Mouse (Mus musculus): ENCODE measurements around the gene Fxyd3. TPM values are rescaled to one million over a fixed set of nuclear protein-coding genes. Genes with fewer than 3 reads are reported as not detected.

Fxyd3 gene
- polyA plus RNA-seq, 1 experiment: 34.7 TPM

DNA sequence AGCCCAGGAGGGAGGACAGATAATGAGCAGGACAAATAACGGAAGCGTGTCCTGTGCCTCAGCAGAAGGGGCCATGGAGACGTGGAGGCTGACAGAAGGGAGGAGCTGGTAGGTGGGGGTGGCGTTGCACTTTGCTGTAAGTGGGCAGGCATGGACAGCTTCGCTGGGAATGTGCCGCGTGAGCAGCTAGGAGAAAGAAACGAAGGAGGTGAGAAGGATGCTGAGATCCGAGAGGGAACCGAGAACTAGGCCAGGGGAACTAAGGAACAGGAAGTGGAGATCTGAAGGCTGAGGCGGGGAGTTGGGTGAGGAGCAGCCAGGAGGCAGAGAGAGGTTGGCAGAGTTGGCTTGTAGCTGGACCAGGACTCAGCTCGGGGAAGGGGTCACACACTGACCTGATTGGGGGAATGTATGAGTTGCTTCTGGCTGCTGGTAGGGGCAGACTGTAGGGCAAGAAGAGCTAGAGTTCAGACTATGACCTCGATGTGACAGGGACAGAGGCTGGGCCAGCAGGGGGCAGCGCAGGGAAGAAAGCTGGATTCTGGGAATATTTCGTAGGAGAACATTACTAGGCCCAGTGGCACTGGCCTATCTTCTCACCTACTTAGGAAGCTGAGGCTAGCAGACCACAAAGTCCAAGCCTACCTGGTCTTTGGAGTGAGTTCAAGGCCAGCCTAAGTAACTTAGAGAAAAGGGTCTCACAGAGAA lies 28.7 kb upstream of the Fxyd3 start:
- H3K4me3 ChIP-seq (ENCODE audit: control insufficient read depth, insufficient read depth, low read length): no peak overlapping the region
- TF ChIP-seq CTCF (IDR thresholded peaks at IDR 0.05; ENCODE audit: borderline replicate concordance, control insufficient read depth, extremely low read depth, insufficient read depth, low read length, poor library complexity) (peak; percentile 74; the same call in 1 of the 2 replicates), POLR2A (IDR thresholded peaks at IDR 0.05; ENCODE audit: control insufficient read depth, extremely low read depth, insufficient read depth, low read length, poor library complexity) (no peak)
- no peaks in the 10 kb centered on the region for H3K36me3 ChIP-seq (ENCODE audit: control insufficient read depth, insufficient read depth, low read length)
- DNase-seq: peak; percentile 35
- peaks cover 14% of the 10 kb centered on the region for H3K4me1 ChIP-seq (replicated peaks; ENCODE audit: control insufficient read depth, insufficient read depth, low read length)
- no peaks in the 10 kb centered on the region for H3K27me3 ChIP-seq (ENCODE audit: control insufficient read depth, insufficient read depth, low read length)
- no peak overlapping the region for H3K27ac ChIP-seq (ENCODE audit: control insufficient read depth, insufficient read depth, low read length)
- 67% methylated on average over 15 of the region's 15 CpGs for WGBS

DNA sequence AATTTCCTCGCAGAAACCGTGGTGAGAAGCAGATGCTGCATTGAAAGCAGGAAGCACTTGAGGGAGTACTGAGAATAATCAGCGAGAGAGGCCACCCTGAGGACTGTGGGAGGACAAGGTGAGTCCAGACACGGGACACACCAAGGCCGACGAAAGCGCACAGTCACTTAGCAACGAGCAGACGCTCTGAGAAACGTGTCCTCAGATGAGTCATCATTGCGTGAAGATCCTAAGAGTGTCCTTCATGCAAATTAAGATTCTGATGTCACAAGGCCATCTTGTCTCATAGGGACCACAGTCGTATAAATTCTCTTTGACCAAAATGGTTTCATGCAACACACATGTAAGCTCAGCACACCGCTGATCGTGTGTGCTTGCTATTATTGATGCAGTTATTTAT lies 24.3 kb upstream of the Fxyd3 start:
- Histone ChIP-seq H3K27ac (ENCODE audit: control insufficient read depth, insufficient read depth, low read length) (no peak overlapping the region), H3K36me3 (ENCODE audit: control insufficient read depth, insufficient read depth, low read length) (no peaks in the 10 kb centered on the region), H3K4me3 (ENCODE audit: control insufficient read depth, insufficient read depth, low read length) (no peak overlapping the region), H3K4me1 (replicated peaks; ENCODE audit: control insufficient read depth, insufficient read depth, low read length) (peaks cover 5% of the 10 kb centered on the region), H3K27me3 (ENCODE audit: control insufficient read depth, insufficient read depth, low read length) (no peaks in the 10 kb centered on the region)
- 46% methylated on average over 14 of the region's 14 CpGs for WGBS
- no peak for DNase-seq
- TF ChIP-seq POLR2A (IDR thresholded peaks at IDR 0.05; ENCODE audit: control insufficient read depth, extremely low read depth, insufficient read depth, low read length, poor library complexity) (no peak), CTCF (IDR thresholded peaks at IDR 0.05; ENCODE audit: borderline replicate concordance, control insufficient read depth, extremely low read depth, insufficient read depth, low read length, poor library complexity) (no peak)

DNA sequence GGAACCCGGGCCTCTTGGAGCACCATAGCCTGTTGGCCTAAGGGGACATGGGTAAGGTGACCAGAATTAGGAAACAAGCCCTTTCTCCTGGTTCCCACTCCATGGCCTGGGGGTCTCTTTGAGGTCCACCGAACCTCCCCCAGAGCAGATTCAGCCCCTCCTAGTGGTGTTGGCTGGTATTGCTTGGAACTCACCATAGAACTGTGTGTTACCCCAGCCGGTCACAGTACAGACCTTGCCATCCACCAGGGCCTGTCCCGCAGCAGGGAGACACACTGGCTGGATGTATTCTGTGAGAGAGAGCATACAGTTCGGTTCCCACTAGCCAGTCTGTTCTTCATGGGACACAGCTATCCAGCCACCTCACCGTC lies 23.1 kb upstream of the Fxyd3 start:
- Histone ChIP-seq H3K27ac (ENCODE audit: control insufficient read depth, insufficient read depth, low read length) (no peak overlapping the region), H3K4me3 (ENCODE audit: control insufficient read depth, insufficient read depth, low read length) (no peak overlapping the region), H3K36me3 (ENCODE audit: control insufficient read depth, insufficient read depth, low read length) (no peaks in the 10 kb centered on the region), H3K4me1 (replicated peaks; ENCODE audit: control insufficient read depth, insufficient read depth, low read length) (peaks cover 4% of the 10 kb centered on the region), H3K27me3 (ENCODE audit: control insufficient read depth, insufficient read depth, low read length) (no peaks in the 10 kb centered on the region)
- TF ChIP-seq CTCF (IDR thresholded peaks at IDR 0.05; ENCODE audit: borderline replicate concordance, control insufficient read depth, extremely low read depth, insufficient read depth, low read length, poor library complexity): 0 out of 2 replicates have a peak, but pooled peaks have one; percentile 14
- no peak for TF ChIP-seq POLR2A (IDR thresholded peaks at IDR 0.05; ENCODE audit: control insufficient read depth, extremely low read depth, insufficient read depth, low read length, poor library complexity)
- DNase-seq: no peak
- 90% methylated on average over 6 of the region's 6 CpGs for WGBS

DNA sequence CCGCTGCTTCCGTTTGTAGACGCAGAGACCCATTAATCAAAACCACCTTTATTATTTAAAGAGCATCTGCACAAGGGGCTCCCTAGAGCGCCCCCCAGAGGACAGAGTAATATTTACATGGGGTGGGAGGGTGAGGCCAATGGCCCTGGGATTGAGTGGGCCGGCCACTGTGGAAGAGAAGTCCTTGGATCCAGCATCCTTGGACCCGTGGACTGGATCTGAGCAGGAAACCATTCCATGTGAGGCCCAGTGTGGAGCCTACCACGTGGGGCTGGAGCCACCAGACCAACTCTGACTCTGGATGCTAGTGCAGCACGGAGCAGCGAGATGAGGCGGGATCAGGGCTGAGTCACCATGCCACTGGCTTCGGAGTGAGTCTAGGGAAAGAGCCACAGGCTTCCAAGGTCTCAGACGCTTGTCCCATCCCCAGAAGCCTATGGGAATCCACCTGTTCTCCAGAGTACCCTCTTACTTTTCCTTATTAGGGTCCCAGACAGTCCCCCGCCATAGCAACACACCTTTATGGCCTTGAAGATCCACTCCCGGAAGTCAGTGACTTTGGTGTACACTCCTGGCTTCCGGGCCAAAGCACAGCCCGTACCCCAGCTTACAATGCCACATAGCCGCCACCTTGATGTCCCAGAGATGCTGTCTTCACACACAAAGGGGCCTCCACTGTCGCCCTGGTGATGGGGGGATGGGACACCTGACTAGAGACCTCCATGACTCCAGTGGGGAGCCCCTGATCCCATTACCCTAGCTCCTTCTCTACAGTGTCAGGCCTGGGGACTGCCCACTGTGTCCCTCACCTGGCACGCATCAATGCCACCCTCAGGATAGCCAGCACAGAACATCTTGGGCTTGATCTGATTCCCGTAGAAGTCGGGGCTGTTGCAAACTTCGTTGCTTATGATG lies 22.4 kb upstream of the Fxyd3 start:
- 93% methylated on average over 22 of the region's 22 CpGs for WGBS
- no peaks in the 10 kb centered on the region for H3K36me3 ChIP-seq (ENCODE audit: control insufficient read depth, insufficient read depth, low read length)
- DNase-seq: no peak
- no peaks in the 10 kb centered on the region for H3K27me3 ChIP-seq (ENCODE audit: control insufficient read depth, insufficient read depth, low read length)
- peaks cover 4% of the 10 kb centered on the region for H3K4me1 ChIP-seq (replicated peaks; ENCODE audit: control insufficient read depth, insufficient read depth, low read length)
- TF ChIP-seq POLR2A (IDR thresholded peaks at IDR 0.05; ENCODE audit: control insufficient read depth, extremely low read depth, insufficient read depth, low read length, poor library complexity): no peak
- TF ChIP-seq CTCF (IDR thresholded peaks at IDR 0.05; ENCODE audit: borderline replicate concordance, control insufficient read depth, extremely low read depth, insufficient read depth, low read length, poor library complexity): no peak
- no peak overlapping the region for H3K27ac ChIP-seq (ENCODE audit: control insufficient read depth, insufficient read depth, low read length)
- H3K4me3 ChIP-seq (ENCODE audit: control insufficient read depth, insufficient read depth, low read length): no peak overlapping the region

DNA sequence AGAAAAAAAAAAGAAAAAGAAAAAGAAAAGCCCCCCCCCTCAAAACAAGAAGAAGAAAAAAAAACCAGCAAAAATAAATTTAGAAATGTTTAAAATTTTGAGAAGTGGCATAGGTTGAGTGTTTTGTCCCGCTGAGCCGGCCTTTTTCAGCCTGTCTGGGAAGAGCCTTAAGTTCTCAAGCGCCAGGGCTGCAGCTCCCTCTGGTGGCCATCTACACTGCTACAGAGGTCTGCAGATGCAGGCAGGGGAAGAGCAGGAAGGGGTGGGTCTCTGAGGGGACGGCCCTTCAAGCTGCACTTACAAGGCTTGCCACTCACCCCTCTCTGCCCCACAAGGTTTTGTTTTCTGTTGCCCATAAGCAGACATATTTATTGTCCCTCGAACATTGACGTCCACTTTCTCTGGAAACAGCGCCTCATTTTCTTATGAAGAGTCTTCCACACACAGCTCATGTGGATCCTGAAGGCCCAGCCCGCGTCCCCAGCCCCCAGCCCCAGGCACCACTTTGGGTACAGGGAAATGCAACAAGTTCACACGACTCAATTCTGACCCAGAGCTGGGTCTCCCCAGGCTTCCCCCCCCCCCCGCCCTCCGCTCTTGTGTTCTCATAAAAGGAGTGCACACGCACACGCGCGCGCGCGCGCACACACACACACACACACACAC lies 21.2 kb upstream of the Fxyd3 start:
- no peak for TF ChIP-seq POLR2A (IDR thresholded peaks at IDR 0.05; ENCODE audit: control insufficient read depth, extremely low read depth, insufficient read depth, low read length, poor library complexity)
- peak; percentile 97 for TF ChIP-seq CTCF (IDR thresholded peaks at IDR 0.05; ENCODE audit: borderline replicate concordance, control insufficient read depth, extremely low read depth, insufficient read depth, low read length, poor library complexity)
- Histone ChIP-seq H3K4me3 (ENCODE audit: control insufficient read depth, insufficient read depth, low read length) (no peak overlapping the region), H3K27me3 (ENCODE audit: control insufficient read depth, insufficient read depth, low read length) (no peaks in the 10 kb centered on the region), H3K4me1 (replicated peaks; ENCODE audit: control insufficient read depth, insufficient read depth, low read length) (peaks cover 4% of the 10 kb centered on the region), H3K27ac (ENCODE audit: control insufficient read depth, insufficient read depth, low read length) (no peak overlapping the region), H3K36me3 (ENCODE audit: control insufficient read depth, insufficient read depth, low read length) (no peaks in the 10 kb centered on the region)
- DNase-seq: peak; percentile 92
- WGBS: 50% methylated on average over 20 of the region's 20 CpGs

DNA sequence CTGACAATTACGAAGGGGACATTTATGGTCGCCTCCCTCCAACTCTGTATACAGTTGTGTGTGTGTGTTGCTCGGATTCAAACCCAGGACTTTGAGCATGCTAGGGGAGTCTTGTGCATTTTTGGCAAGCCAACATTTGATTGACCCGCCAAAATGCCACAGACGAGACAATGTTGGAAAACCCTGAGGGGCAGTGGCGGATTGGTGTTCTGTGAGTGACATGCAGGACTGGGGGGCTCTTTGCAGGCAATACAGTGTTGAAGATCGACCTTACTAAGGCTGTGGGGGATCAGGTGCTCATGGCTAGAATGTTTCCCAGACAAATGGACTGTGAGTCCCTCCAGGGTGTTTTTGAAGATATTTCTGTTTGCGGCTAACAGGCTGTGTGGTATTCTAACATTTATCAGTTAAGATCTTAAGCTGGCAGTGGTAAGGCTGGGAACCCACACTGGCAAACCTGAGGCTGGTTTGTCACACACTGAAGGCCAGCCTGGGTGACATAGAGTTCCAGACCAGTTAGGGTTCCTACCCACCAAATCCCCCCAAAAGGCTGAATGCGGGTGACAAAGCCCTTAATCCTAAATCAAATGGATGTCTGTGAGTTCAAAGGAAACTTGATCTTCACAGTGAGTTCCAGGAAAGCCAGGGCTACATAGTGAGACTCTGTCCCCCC lies 20.5 kb upstream of the Fxyd3 start:
- DNase-seq: no peak
- 62% methylated on average over 9 of the region's 9 CpGs for WGBS
- H3K36me3 ChIP-seq (ENCODE audit: control insufficient read depth, insufficient read depth, low read length): no peaks in the 10 kb centered on the region
- no peaks in the 10 kb centered on the region for H3K27me3 ChIP-seq (ENCODE audit: control insufficient read depth, insufficient read depth, low read length)
- H3K27ac ChIP-seq (ENCODE audit: control insufficient read depth, insufficient read depth, low read length): no peak overlapping the region
- no peak overlapping the region for H3K4me3 ChIP-seq (ENCODE audit: control insufficient read depth, insufficient read depth, low read length)
- peaks cover 4% of the 10 kb centered on the region for H3K4me1 ChIP-seq (replicated peaks; ENCODE audit: control insufficient read depth, insufficient read depth, low read length)
- TF ChIP-seq CTCF (IDR thresholded peaks at IDR 0.05; ENCODE audit: borderline replicate concordance, control insufficient read depth, extremely low read depth, insufficient read depth, low read length, poor library complexity) (no peak), POLR2A (IDR thresholded peaks at IDR 0.05; ENCODE audit: control insufficient read depth, extremely low read depth, insufficient read depth, low read length, poor library complexity) (no peak)

Measured in thymus, adult 2 months (tissue).